Mouse (Mus musculus) MEL (cell line): ENCODE data around the gene Zfp106. TPM values are rescaled to one million over a fixed set of nuclear protein-coding genes. Genes with fewer than 3 reads are reported as not detected.

Experiments used
- DNase-seq: peaks from one replicate; pipeline ENCODE4 v3.0.0; 2011; ENCODE audit warnings: low read depth, low spot score
- H3K27ac ChIP-seq: 2 replicates; pipeline ENCODE4 v1.5.1; 2012; ENCODE audit warnings: low read depth, mild to moderate bottlenecking, control low read depth, low read length, moderate library complexity; ENCODE audit not compliant: control insufficient read depth
- H3K27me3 ChIP-seq, 2 experiments: fragments of 150-350 bp in 1 of 2; sonication (generic) in 1 of 2; 2 replicates each; pipeline ENCODE4 v1.6.1; 2012; ENCODE audit warnings: low read length in 2 of 2, mild to moderate bottlenecking in 2 of 2, improper control_type of control experiment in 1 of 2, moderate library complexity in 1 of 2; ENCODE audit not compliant: insufficient read depth in 2 of 2, control insufficient read depth in 1 of 2
- H3K36me3 ChIP-seq, 2 experiments: 2 replicates each; pipeline ENCODE4 v1.6.1; 2012 to 2014; ENCODE audit warnings: low read length in 2 of 2, improper control_type of control experiment in 1 of 2, inconsistent platforms in 1 of 2, mild to moderate bottlenecking in 1 of 2; ENCODE audit not compliant: insufficient read depth in 2 of 2, control insufficient read depth in 1 of 2
- H3K4me1 ChIP-seq, 2 experiments: fragments of 150-350 bp in 1 of 2; sonication (generic) in 1 of 2; 2 replicates each; pipeline ENCODE4 v1.6.1; 2012; ENCODE audit warnings: low read length in 2 of 2, improper control_type of control experiment in 1 of 2, mild to moderate bottlenecking in 1 of 2; ENCODE audit not compliant: insufficient read depth in 2 of 2, control insufficient read depth in 1 of 2
- H3K4me3 ChIP-seq, 2 experiments: fragments of 150-350 bp in 1 of 2; sonication (generic) in 1 of 2; 2 replicates each; pipeline ENCODE4 v1.5.1; 2012; ENCODE audit warnings: low read depth in 2 of 2, low read length in 2 of 2, mild to moderate bottlenecking in 2 of 2, moderate library complexity in 2 of 2, control low read depth in 1 of 2, improper control_type of control experiment in 1 of 2; ENCODE audit not compliant: control insufficient read depth in 1 of 2, insufficient read depth in 1 of 2
- H3K79me2 ChIP-seq: 2 replicates; pipeline ENCODE4 v1.6.1; 2012; ENCODE audit warnings: mild to moderate bottlenecking, low read length, moderate library complexity; ENCODE audit not compliant: control insufficient read depth, poor library complexity, insufficient read depth
- H3K9ac ChIP-seq: 2 replicates; pipeline ENCODE4 v1.6.1; 2012; ENCODE audit warnings: low read depth, mild to moderate bottlenecking, control low read depth, low read length, moderate library complexity; ENCODE audit not compliant: control insufficient read depth, poor library complexity, severe bottlenecking
- H3K9me3 ChIP-seq: fragments of 150-350 bp; sonication (generic); replicated peaks from 2 replicates; pipeline ENCODE4 v1.6.1; 2012; ENCODE audit warnings: mild to moderate bottlenecking, low read length, improper control_type of control experiment, moderate library complexity; ENCODE audit not compliant: insufficient read depth
- BHLHE40 ChIP-seq: IDR thresholded peaks from 2 replicates; pipeline ENCODE4 v1.6.1; 2012; ENCODE audit warnings: low read depth, mild to moderate bottlenecking, inconsistent platforms, low read length, improper control_type of control experiment, borderline replicate concordance
- CHD1 ChIP-seq: IDR thresholded peaks from 2 replicates; pipeline ENCODE4 v1.6.1; 2012; ENCODE audit warnings: low read depth, mild to moderate bottlenecking, inconsistent platforms, low read length, improper control_type of control experiment
- CHD2 ChIP-seq: IDR thresholded peaks from 2 replicates; pipeline ENCODE4 v1.6.1; 2011; ENCODE audit warnings: low read length, improper control_type of control experiment
- EP300 ChIP-seq, 2 experiments: IDR thresholded peaks; 2 replicates each; pipeline ENCODE4 v1.6.1; 2011; ENCODE audit warnings: improper control_type of control experiment in 2 of 2, low read length in 2 of 2, low read depth in 1 of 2, mild to moderate bottlenecking in 1 of 2
- ETS1 ChIP-seq: IDR thresholded peaks from 2 replicates; pipeline ENCODE4 v1.6.1; 2012; ENCODE audit warnings: low read depth, mild to moderate bottlenecking, inconsistent platforms, low read length, improper control_type of control experiment, moderate library complexity
- GABPA ChIP-seq: IDR thresholded peaks from 2 replicates; pipeline ENCODE4 v1.6.1; 2012; ENCODE audit warnings: low read depth, mild to moderate bottlenecking, inconsistent platforms, low read length, improper control_type of control experiment, moderate library complexity
- HCFC1 ChIP-seq: IDR thresholded peaks from 2 replicates; pipeline ENCODE4 v1.6.1; 2012; ENCODE audit warnings: low read depth, mild to moderate bottlenecking, inconsistent platforms, low read length, improper control_type of control experiment, moderate library complexity
- JUND ChIP-seq: IDR thresholded peaks from 2 replicates; pipeline ENCODE4 v1.6.1; 2011; ENCODE audit warnings: low read depth, mild to moderate bottlenecking, improper control_type of control experiment, low read length
- KAT2A ChIP-seq: conservative IDR thresholded peaks from 2 replicates; pipeline ENCODE4 v1.6.1; 2012; ENCODE audit warnings: low read depth, low read length, improper control_type of control experiment, inconsistent platforms
- MAFK ChIP-seq: IDR thresholded peaks from 2 replicates; pipeline ENCODE4 v1.6.1; 2011; ENCODE audit warnings: low read depth, mild to moderate bottlenecking, low read length, improper control_type of control experiment, borderline replicate concordance
- MAX ChIP-seq: IDR thresholded peaks from 2 replicates; pipeline ENCODE4 v1.6.1; 2011; ENCODE audit warnings: low read length, improper control_type of control experiment
- MAZ ChIP-seq: IDR thresholded peaks from 2 replicates; pipeline ENCODE4 v1.6.1; 2012; ENCODE audit warnings: low read depth, mild to moderate bottlenecking, inconsistent platforms, low read length, improper control_type of control experiment
- MEF2A ChIP-seq: IDR thresholded peaks from 2 replicates; pipeline ENCODE4 v1.6.1; 2014; ENCODE audit warnings: low read depth, mild to moderate bottlenecking, inconsistent platforms, low read length, improper control_type of control experiment; ENCODE audit not compliant: poor library complexity, insufficient replicate concordance, severe bottlenecking; ENCODE audit errors: extremely low read depth
- MYB ChIP-seq: IDR thresholded peaks from 2 replicates; pipeline ENCODE4 v1.6.1; 2011; ENCODE audit warnings: mild to moderate bottlenecking, low read depth, low read length, improper control_type of control experiment
- MYC ChIP-seq: IDR thresholded peaks from 2 replicates; pipeline ENCODE4 v1.6.1; 2011; ENCODE audit warnings: low read depth, mild to moderate bottlenecking, low read length, improper control_type of control experiment, moderate library complexity
- NRF1 ChIP-seq: IDR thresholded peaks from 2 replicates; pipeline ENCODE4 v1.6.1; 2014; ENCODE audit warnings: low read depth, mild to moderate bottlenecking, inconsistent platforms, low read length, improper control_type of control experiment, moderate library complexity; ENCODE audit not compliant: poor library complexity, insufficient read depth, severe bottlenecking
- POLR2A ChIP-seq, 2 experiments: IDR thresholded peaks; 2 replicates each; pipeline ENCODE4 v1.6.1; 2011 to 2012; ENCODE audit warnings: low read length in 2 of 2, mild to moderate bottlenecking in 2 of 2, control low read depth in 1 of 2, improper control_type of control experiment in 1 of 2, low read depth in 1 of 2, moderate library complexity in 1 of 2; ENCODE audit not compliant: control insufficient read depth in 1 of 2, insufficient read depth in 1 of 2, poor library complexity in 1 of 2
- POLR2AphosphoS2 ChIP-seq: IDR thresholded peaks from 2 replicates; pipeline ENCODE4 v1.6.1; 2011; ENCODE audit warnings: low read length, improper control_type of control experiment
- RAD21 ChIP-seq: IDR thresholded peaks from 2 replicates; pipeline ENCODE4 v1.6.1; 2011; ENCODE audit warnings: mild to moderate bottlenecking, low read depth, low read length, improper control_type of control experiment
- RCOR1 ChIP-seq: IDR thresholded peaks from 2 replicates; pipeline ENCODE4 v1.6.1; 2012; ENCODE audit warnings: low read depth, mild to moderate bottlenecking, inconsistent platforms, low read length, improper control_type of control experiment
- SIN3A ChIP-seq: IDR thresholded peaks from 2 replicates; pipeline ENCODE4 v1.6.1; 2012; ENCODE audit warnings: low read length, improper control_type of control experiment, inconsistent platforms
- SMC3 ChIP-seq: IDR thresholded peaks from 2 replicates; pipeline ENCODE4 v1.6.1; 2011; ENCODE audit warnings: low read depth, low read length, improper control_type of control experiment
- TAL1 ChIP-seq: IDR thresholded peaks from 2 replicates; pipeline ENCODE4 v1.6.1; 2012; ENCODE audit warnings: mild to moderate bottlenecking, inconsistent platforms, low read length, moderate library complexity, mixed read lengths
- TCF12 ChIP-seq: IDR thresholded peaks from 2 replicates; pipeline ENCODE4 v1.6.1; 2014; ENCODE audit warnings: low read depth, mild to moderate bottlenecking, inconsistent platforms, low read length, improper control_type of control experiment, moderate library complexity
- USF2 ChIP-seq, 2 experiments: IDR thresholded peaks; 2 replicates each; pipeline ENCODE4 v1.6.1; 2011 to 2012; ENCODE audit warnings: improper control_type of control experiment in 2 of 2, low read length in 2 of 2, borderline replicate concordance in 1 of 2, inconsistent platforms in 1 of 2, low read depth in 1 of 2, mild to moderate bottlenecking in 1 of 2; ENCODE audit not compliant: insufficient read depth in 1 of 2
- ZC3H11A ChIP-seq: IDR thresholded peaks from 2 replicates; pipeline ENCODE4 v1.6.1; 2012; ENCODE audit warnings: low read depth, mild to moderate bottlenecking, inconsistent platforms, low read length, improper control_type of control experiment
- ZKSCAN1 ChIP-seq: IDR thresholded peaks from 2 replicates; pipeline ENCODE4 v1.6.1; 2012; ENCODE audit warnings: low read depth, mild to moderate bottlenecking, inconsistent platforms, low read length, improper control_type of control experiment, moderate library complexity
- ZMIZ1 ChIP-seq: IDR thresholded peaks from 2 replicates; pipeline ENCODE4 v1.6.1; 2012; ENCODE audit warnings: low read depth, mild to moderate bottlenecking, inconsistent platforms, low read length, improper control_type of control experiment, moderate library complexity
- polyA plus RNA-seq, 2 experiments: library from polyadenylated mRNA; stranded (reverse) in 1 of 2; unstranded in 1 of 2; fragments of >175 nt in 1 of 2; fragments of >200 nt in 1 of 2; gene quantifications; 2 replicates each; pipeline versions ENCODE4 v1.2.1 to v1.2.4; 2012; ENCODE audit warnings: low replicate concordance in 2 of 2, low read depth in 1 of 2; ENCODE audit not compliant: insufficient read length in 2 of 2, insufficient read depth in 1 of 2, missing spikeins in 1 of 2
- total RNA-seq: library from RNA; depleted of rRNA; stranded (reverse); fragments of 300-350 nt; gene quantifications from 2 replicates; pipeline ENCODE4 v1.2.3, GENCODE M21; 2012

The Zfp106 gene
- total and polyA plus RNA-seq, 3 experiments, result 63.9 to 130 (median 80.6) TPM

- DNase-seq, result no peak
- Histone ChIP-seq H3K36me3 (peaks cover 4 to 24% of the 10 kb centered on the region in 2 experiments; a peak in 3 of 4 replicates), H3K79me2 (no peaks in the 10 kb centered on the region), H3K9ac (no peak overlapping the region), H3K27me3 (no peaks in the 10 kb centered on the region), H3K4me1 (no peaks in the 10 kb centered on the region), H3K4me3 (no peak overlapping the region), H3K27ac (no peak overlapping the region), H3K9me3 (no peaks in the 10 kb centered on the region)
- TF ChIP-seq RAD21 (no peak), CHD2 (no peak), MAFK (no peak), GABPA (no peak), ETS1 (no peak), EP300 (IDR thresholded peaks at IDR 0.05; ENCODE audit: low read depth in 1 of 2, low read length in 2 of 2) (no peak), MAZ (no peak), CHD1 (no peak), RCOR1 (no peak), TAL1 (no peak), MYC (no peak), POLR2AphosphoS2 (no peak), SIN3A (no peak), KAT2A (no peak), MAX (no peak), POLR2A (IDR thresholded peaks at IDR 0.05; ENCODE audit: control insufficient read depth in 1 of 2, insufficient read depth in 1 of 2, low read depth in 1 of 2, low read length in 2 of 2, poor library complexity in 1 of 2) (no peak), BHLHE40 (no peak), USF2 (IDR thresholded peaks at IDR 0.05; ENCODE audit: borderline replicate concordance in 1 of 2, insufficient read depth in 1 of 2, low read depth in 1 of 2, low read length in 2 of 2) (no peak), HCFC1 (no peak), MYB (no peak)
Observed at GRCm38 (mm10) chr2:120518547-120519210, 45.0 kb downstream of the Zfp106 start.

GRCm38 (mm10) chr2:120514181-120514580 lies 49.5 kb downstream of the Zfp106 start:
- no peak for TF ChIP-seq ZC3H11A
- no peak for TF ChIP-seq MAZ
- no peak for TF ChIP-seq ZKSCAN1
- TF ChIP-seq ZMIZ1, result no peak
- no peak for TF ChIP-seq GABPA
- TF ChIP-seq HCFC1, result no peak
- TF ChIP-seq KAT2A, result no peak
- no peak for TF ChIP-seq MYB
- no peak for TF ChIP-seq NRF1
- no peak for TF ChIP-seq RCOR1
- TF ChIP-seq SMC3, result no peak
- TF ChIP-seq TCF12, result no peak
- no peak for TF ChIP-seq JUND
- no peak for TF ChIP-seq MEF2A
- Histone ChIP-seq H3K9ac (no peak overlapping the region), H3K4me1 (no peaks in the 10 kb centered on the region), H3K4me3 (no peak overlapping the region), H3K79me2 (no peaks in the 10 kb centered on the region), H3K27me3 (no peaks in the 10 kb centered on the region), H3K9me3 (no peaks in the 10 kb centered on the region), H3K36me3 (peaks cover 0 to 16% of the 10 kb centered on the region in 2 experiments; a peak in 2 of 4 replicates), H3K27ac (no peak overlapping the region)
- no peak for DNase-seq
